Comparison of ENCODE assay signal across 9 mouse cellular contexts in genomic region chr9:70140871-70141796, GRCm38 (mm10). TPM values are rescaled to one million over a fixed set of nuclear protein-coding genes. Genes with fewer than 3 reads are reported as not detected.
DNase-seq lines count a peak whose midpoint lies in the region; ATAC-seq lines count a peak whose summit lies in the region.
"Had no signal": no experiment of that assay in that cellular context is flagged by ENCODE, and none has a peak within 500 bp of the region (broad histone marks: within the 10 kb centered on the region; RNA-seq: fewer than 3 reads in every experiment).

No protein-coding gene starts in this region.

- H3K27ac ChIP-seq in hindbrain, embryonic 16.5 days (ENCODE audit: low read depth, low read length), result peak overlapping the region; percentile 78

- no peaks in the 10 kb centered on the region for H3K27me3 ChIP-seq in hindbrain, embryonic 16.5 days (replicated peaks; ENCODE audit: control insufficient read depth, insufficient read depth, low read length)

- H3K4me2 ChIP-seq in hindbrain, embryonic 16.5 days (ENCODE audit: low read length), result peak overlapping the region; percentile 80

- H3K4me1 ChIP-seq in hindbrain, embryonic 16.5 days (ENCODE audit: control insufficient read depth, insufficient read depth, low read depth, low read length), result peaks cover 10% of the 10 kb centered on the region

- peak; percentile 46 for ATAC-seq in activated CD4-positive, CD25-positive, alpha-beta regulatory T cell, adult 4 months
- peak; percentile 93 for ATAC-seq in hindbrain, embryonic 16.5 days
- ATAC-seq in megakaryocyte-erythroid progenitor cell, adult 5-6 weeks (replicated peaks; ENCODE audit: low FRiP score, low TSS enrichment, poor library complexity, severe bottlenecking), result no peak

- peak overlapping the region; percentile 77 for H3K4me3 ChIP-seq in hindbrain, embryonic 16.5 days (ENCODE audit: low read length)

- under 1% methylated on average over 55 of the region's 87 CpGs for WGBS in hindbrain, embryonic 16.5 days

- no peaks in the 10 kb centered on the region for H3K36me3 ChIP-seq in hindbrain, embryonic 16.5 days (ENCODE audit: control insufficient read depth, insufficient read depth, low read length)

- peak overlapping the region; percentile 82 for H3K9ac ChIP-seq in hindbrain, embryonic 16.5 days (ENCODE audit: low read depth, low read length)

- no peaks in the 10 kb centered on the region for H3K9me3 ChIP-seq in hindbrain, embryonic 16.5 days (ENCODE audit: control insufficient read depth, low read length)

- peak; percentile 15 to 25 for DNase-seq in cerebellum, postnatal 36 days
- peak; percentile 21 for DNase-seq in gastrocnemius, adult 18-20 months (ENCODE audit: low spot score)
- DNase-seq in left cerebral cortex, adult 11 months (ENCODE audit: low spot score), result peak; percentile 66
- DNase-seq in lung, postnatal 10 days, result peak; percentile 77
- peak; percentile 95 for DNase-seq in right cerebral cortex, postnatal 10 days (ENCODE audit: low spot score in 2 of 2)

RNA-seq across cellular contexts. Expression of gene Fam81a, which starts 1.2 kb away (rescaled TPM):
- 1 to 10 TPM in 1 of 2 experiments, under 1 TPM in 1; 0.52 to 1.5 TPM for polyA plus RNA-seq in activated CD4-positive, CD25-positive, alpha-beta regulatory T cell, adult 4 months (2017; shearing (Covaris generic))
- 1 to 10 TPM in 1 of 2 experiments, under 1 TPM in 1; 0.71 to 1.5 TPM for total RNA-seq in gastrocnemius, adult 18-20 months (2021)
- 13.6 and 16.3 TPM in 2 replicates for polyA plus RNA-seq in hindbrain, embryonic 16.5 days (2015; fragmentation: Nextera tagmentation; extraction: Ambion mirVana)
- not detected in 2 replicates for total RNA-seq in megakaryocyte-erythroid progenitor cell, adult 5-6 weeks (2014; fragmentation: Nextera tagmentation)
- not detected in 2 replicates for total RNA-seq in megakaryocyte-erythroid progenitor cell, adult 5-6 weeks (2017)
- total RNA-seq: hematopoietic stem cell, adult 5-6 weeks had no signal

Comparison
In these comparisons a context has a peak if more than half of its experiments do, and no peak if none do; other contexts are left out.
1. DNase-seq: peak in every context shown above with its lines; median percentile 95 in right cerebral cortex, postnatal 10 days; 77 in lung, postnatal 10 days; 66 in left cerebral cortex, adult 11 months; 21 in gastrocnemius, adult 18-20 months; 20 in cerebellum, postnatal 36 days.